Mouse (Mus musculus): Measurements from ENCODE around the gene Naa35. TPM values are rescaled to one million over a fixed set of nuclear protein-coding genes. Genes with fewer than 3 reads are reported as not detected.

Naa35 gene
- polyA plus RNA-seq, 1 experiment from 2014 or later = 79.6 TPM

DNA sequence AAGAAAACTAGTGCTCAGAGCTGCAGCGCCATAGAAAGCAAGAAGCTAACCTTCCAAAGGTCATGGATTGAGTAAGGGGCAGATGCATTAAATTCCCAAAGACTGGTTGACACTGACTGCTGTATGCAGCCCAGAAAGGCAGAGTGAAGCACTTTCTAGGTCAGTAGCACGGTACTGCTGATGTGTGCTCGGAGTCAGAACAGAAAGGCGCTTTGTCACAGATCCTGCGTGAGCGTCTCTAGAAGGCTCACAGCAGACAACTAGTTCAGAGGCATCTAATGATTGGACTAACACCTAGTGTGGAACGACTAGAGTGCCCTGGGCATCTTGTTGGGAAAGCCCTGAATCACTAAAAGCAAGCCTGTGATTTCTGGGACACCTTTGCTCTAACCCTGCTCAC, 52.7 kb downstream of the Naa35 start:
- Histone ChIP-seq H3K9me3 (ENCODE audit: control insufficient read depth, low read length) (no peaks in the 10 kb centered on the region), H3K4me3 (ENCODE audit: low read depth, low read length) (no peak overlapping the region), H3K27me3 (replicated peaks; ENCODE audit: control insufficient read depth, insufficient read depth, low read length) (no peaks in the 10 kb centered on the region), H3K9ac (ENCODE audit: low read length) (no peak overlapping the region), H3K4me2 (ENCODE audit: low read length) (no peak overlapping the region), H3K27ac (ENCODE audit: low read depth) (no peak overlapping the region), H3K36me3 (ENCODE audit: control insufficient read depth, insufficient read depth, low read length) (peaks cover 91% of the 10 kb centered on the region), H3K4me1 (replicated peaks; ENCODE audit: control insufficient read depth, insufficient read depth, low read length) (no peaks in the 10 kb centered on the region)
- no peak for DNase-seq (ENCODE audit: low spot score)
- 92% methylated on average over 7 of the region's 7 CpGs for WGBS
- no peak for ATAC-seq (replicated peaks; ENCODE audit: low FRiP score, low TSS enrichment, low read depth)

GRCm38 (mm10) chr13:59639368-59640177, 54.5 kb downstream of the Naa35 start:
- H3K4me1 ChIP-seq (replicated peaks; ENCODE audit: control insufficient read depth, insufficient read depth, low read length) = no peaks in the 10 kb centered on the region
- no peak overlapping the region for H3K4me3 ChIP-seq (ENCODE audit: low read depth, low read length)
- no peak overlapping the region for H3K9ac ChIP-seq (ENCODE audit: low read length)
- H3K4me2 ChIP-seq (ENCODE audit: low read length) = no peak overlapping the region
- no peak overlapping the region for H3K27ac ChIP-seq (ENCODE audit: low read depth)
- no peaks in the 10 kb centered on the region for H3K27me3 ChIP-seq (replicated peaks; ENCODE audit: control insufficient read depth, insufficient read depth, low read length)
- H3K36me3 ChIP-seq (ENCODE audit: control insufficient read depth, insufficient read depth, low read length) = peaks cover 75% of the 10 kb centered on the region
- no peak for DNase-seq (ENCODE audit: low spot score)
- no peak for ATAC-seq (replicated peaks; ENCODE audit: low FRiP score, low TSS enrichment, low read depth)
- 87% methylated on average over 16 of the region's 16 CpGs for WGBS
- H3K9me3 ChIP-seq (ENCODE audit: control insufficient read depth, low read length) = no peaks in the 10 kb centered on the region

DNA sequence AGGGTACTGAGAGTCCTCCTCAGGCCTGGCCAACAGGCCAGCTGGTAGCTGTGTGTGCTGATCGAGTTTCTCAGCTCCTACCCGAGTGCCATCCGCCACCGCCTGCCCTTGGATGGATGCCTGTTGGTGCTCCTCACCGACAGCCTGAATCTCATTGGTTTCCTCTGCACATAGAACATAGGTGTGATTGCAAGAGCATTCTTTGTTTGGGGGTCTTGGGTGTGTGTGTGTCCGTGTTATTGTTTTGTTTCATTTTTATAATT, 55.0 kb downstream of the Naa35 start:
- DNase-seq (ENCODE audit: low spot score) (no peak), ATAC-seq (replicated peaks; ENCODE audit: low FRiP score, low TSS enrichment, low read depth) (no peak)
- 92% methylated on average over 6 of the region's 6 CpGs for WGBS
- Histone ChIP-seq H3K4me1 (replicated peaks; ENCODE audit: control insufficient read depth, insufficient read depth, low read length) (no peaks in the 10 kb centered on the region), H3K9me3 (ENCODE audit: control insufficient read depth, low read length) (no peaks in the 10 kb centered on the region), H3K4me2 (ENCODE audit: low read length) (no peak overlapping the region), H3K27me3 (replicated peaks; ENCODE audit: control insufficient read depth, insufficient read depth, low read length) (no peaks in the 10 kb centered on the region), H3K4me3 (ENCODE audit: low read depth, low read length) (no peak overlapping the region), H3K27ac (ENCODE audit: low read depth) (no peak overlapping the region), H3K36me3 (ENCODE audit: control insufficient read depth, insufficient read depth, low read length) (peaks cover 74% of the 10 kb centered on the region), H3K9ac (ENCODE audit: low read length) (no peak overlapping the region)

GRCm38 (mm10) chr13:59642818-59643217, 57.8 kb downstream of the Naa35 start:
- ATAC-seq (replicated peaks; ENCODE audit: low FRiP score, low TSS enrichment, low read depth) = no peak
- Histone ChIP-seq H3K36me3 (ENCODE audit: control insufficient read depth, insufficient read depth, low read length) (peaks cover 51% of the 10 kb centered on the region), H3K9ac (ENCODE audit: low read length) (no peak overlapping the region), H3K27ac (ENCODE audit: low read depth) (no peak overlapping the region), H3K4me3 (ENCODE audit: low read depth, low read length) (no peak overlapping the region), H3K4me1 (replicated peaks; ENCODE audit: control insufficient read depth, insufficient read depth, low read length) (0 out of 2 replicates have a peak, but pooled peaks cover 2% of the 10 kb centered on the region), H3K4me2 (ENCODE audit: low read length) (no peak overlapping the region), H3K9me3 (ENCODE audit: control insufficient read depth, low read length) (no peaks in the 10 kb centered on the region), H3K27me3 (replicated peaks; ENCODE audit: control insufficient read depth, insufficient read depth, low read length) (no peaks in the 10 kb centered on the region)
- DNase-seq (ENCODE audit: low spot score) = no peak
- 84% methylated on average over 2 of the region's 2 CpGs for WGBS

GRCm38 (mm10) chr13:59645491-59645890, 60.4 kb downstream of the Naa35 start:
- WGBS = 80% methylated on average over 3 of the region's 3 CpGs
- Histone ChIP-seq H3K36me3 (ENCODE audit: control insufficient read depth, insufficient read depth, low read length) (peaks cover 45% of the 10 kb centered on the region), H3K27ac (ENCODE audit: low read depth) (no peak overlapping the region), H3K4me2 (ENCODE audit: low read length) (no peak overlapping the region), H3K4me3 (ENCODE audit: low read depth, low read length) (no peak overlapping the region), H3K27me3 (replicated peaks; ENCODE audit: control insufficient read depth, insufficient read depth, low read length) (no peaks in the 10 kb centered on the region), H3K9me3 (ENCODE audit: control insufficient read depth, low read length) (no peaks in the 10 kb centered on the region), H3K4me1 (replicated peaks; ENCODE audit: control insufficient read depth, insufficient read depth, low read length) (peaks cover 2% of the 10 kb centered on the region; the same call in 1 of the 2 replicates), H3K9ac (ENCODE audit: low read length) (no peak overlapping the region)
- no peak for ATAC-seq (replicated peaks; ENCODE audit: low FRiP score, low TSS enrichment, low read depth)
- DNase-seq (ENCODE audit: low spot score) = no peak

GRCm38 (mm10) chr13:59646674-59647244, 61.7 kb downstream of the Naa35 start:
- Histone ChIP-seq H3K27me3 (replicated peaks; ENCODE audit: control insufficient read depth, insufficient read depth, low read length) (no peaks in the 10 kb centered on the region), H3K9ac (ENCODE audit: low read length) (no peak overlapping the region), H3K9me3 (ENCODE audit: control insufficient read depth, low read length) (no peaks in the 10 kb centered on the region), H3K4me2 (ENCODE audit: low read length) (no peak overlapping the region), H3K27ac (ENCODE audit: low read depth) (no peak overlapping the region), H3K4me3 (ENCODE audit: low read depth, low read length) (no peak overlapping the region), H3K4me1 (replicated peaks; ENCODE audit: control insufficient read depth, insufficient read depth, low read length) (peaks cover 6% of the 10 kb centered on the region; the same call in 1 of the 2 replicates), H3K36me3 (ENCODE audit: control insufficient read depth, insufficient read depth, low read length) (peaks cover 35% of the 10 kb centered on the region)
- 45% methylated on average over 11 of the region's 11 CpGs for WGBS
- no peak for DNase-seq (ENCODE audit: low spot score)
- peak; percentile 64; the same call in 1 of the 2 replicates for ATAC-seq (replicated peaks; ENCODE audit: low FRiP score, low TSS enrichment, low read depth)

GRCm38 (mm10) chr13:59647484-59647883, 62.4 kb downstream of the Naa35 start:
- no peak overlapping the region for H3K4me2 ChIP-seq (ENCODE audit: low read length)
- no peaks in the 10 kb centered on the region for H3K27me3 ChIP-seq (replicated peaks; ENCODE audit: control insufficient read depth, insufficient read depth, low read length)
- ATAC-seq (replicated peaks; ENCODE audit: low FRiP score, low TSS enrichment, low read depth) (no peak), DNase-seq (ENCODE audit: low spot score) (no peak)
- H3K9ac ChIP-seq (ENCODE audit: low read length) = no peak overlapping the region
- peaks cover 29% of the 10 kb centered on the region for H3K36me3 ChIP-seq (ENCODE audit: control insufficient read depth, insufficient read depth, low read length)
- no peaks in the 10 kb centered on the region for H3K9me3 ChIP-seq (ENCODE audit: control insufficient read depth, low read length)
- 78% methylated on average over 6 of the region's 6 CpGs for WGBS
- H3K27ac ChIP-seq (ENCODE audit: low read depth) = no peak overlapping the region
- peaks cover 6% of the 10 kb centered on the region; the same call in 1 of the 2 replicates for H3K4me1 ChIP-seq (replicated peaks; ENCODE audit: control insufficient read depth, insufficient read depth, low read length)
- H3K4me3 ChIP-seq (ENCODE audit: low read depth, low read length) = no peak overlapping the region

DNA sequence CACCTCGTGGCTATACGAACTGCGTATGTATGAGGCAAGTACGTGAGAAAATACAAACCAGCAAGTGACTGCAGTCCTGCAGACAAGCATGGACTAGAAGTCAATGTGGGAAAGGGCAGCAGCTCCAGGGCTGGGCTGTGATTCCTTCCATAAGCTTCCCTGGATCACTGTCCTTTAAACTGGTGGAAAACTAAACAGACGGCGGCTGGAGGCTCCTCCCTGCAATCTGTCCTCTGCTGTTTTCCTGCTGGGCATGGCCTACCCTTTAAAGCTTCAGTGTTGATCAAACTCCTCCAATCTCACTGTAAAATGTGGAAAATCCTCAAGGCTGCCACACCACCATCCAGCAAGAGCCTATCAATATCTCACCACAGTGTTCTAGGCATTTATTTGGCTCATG, 63.5 kb downstream of the Naa35 start:
- H3K9ac ChIP-seq (ENCODE audit: low read length) = no peak overlapping the region
- 76% methylated on average over 6 of the region's 6 CpGs for WGBS
- no peak overlapping the region for H3K4me2 ChIP-seq (ENCODE audit: low read length)
- H3K36me3 ChIP-seq (ENCODE audit: control insufficient read depth, insufficient read depth, low read length) = peaks cover 31% of the 10 kb centered on the region
- no peaks in the 10 kb centered on the region for H3K27me3 ChIP-seq (replicated peaks; ENCODE audit: control insufficient read depth, insufficient read depth, low read length)
- DNase-seq (ENCODE audit: low spot score) = no peak
- H3K27ac ChIP-seq (ENCODE audit: low read depth) = no peak overlapping the region
- peaks cover 13% of the 10 kb centered on the region; the same call in 1 of the 2 replicates for H3K4me1 ChIP-seq (replicated peaks; ENCODE audit: control insufficient read depth, insufficient read depth, low read length)
- H3K9me3 ChIP-seq (ENCODE audit: control insufficient read depth, low read length) = no peaks in the 10 kb centered on the region
- no peak overlapping the region for H3K4me3 ChIP-seq (ENCODE audit: low read depth, low read length)
- ATAC-seq (replicated peaks; ENCODE audit: low FRiP score, low TSS enrichment, low read depth) = no peak

GRCm38 (mm10) chr13:59649781-59650180, 64.7 kb downstream of the Naa35 start:
- H3K36me3 ChIP-seq (ENCODE audit: control insufficient read depth, insufficient read depth, low read length) = peaks cover 35% of the 10 kb centered on the region
- no peaks in the 10 kb centered on the region for H3K27me3 ChIP-seq (replicated peaks; ENCODE audit: control insufficient read depth, insufficient read depth, low read length)
- H3K27ac ChIP-seq (ENCODE audit: low read depth) = no peak overlapping the region
- H3K9ac ChIP-seq (ENCODE audit: low read length) = no peak overlapping the region
- 71% methylated on average over 5 of the region's 5 CpGs for WGBS
- H3K4me2 ChIP-seq (ENCODE audit: low read length) = no peak overlapping the region
- peaks cover 13% of the 10 kb centered on the region; the same call in 1 of the 2 replicates for H3K4me1 ChIP-seq (replicated peaks; ENCODE audit: control insufficient read depth, insufficient read depth, low read length)
- DNase-seq (ENCODE audit: low spot score) (no peak), ATAC-seq (replicated peaks; ENCODE audit: low FRiP score, low TSS enrichment, low read depth) (no peak)
- H3K9me3 ChIP-seq (ENCODE audit: control insufficient read depth, low read length) = no peaks in the 10 kb centered on the region
- no peak overlapping the region for H3K4me3 ChIP-seq (ENCODE audit: low read depth, low read length)
